Mouse (Mus musculus): ENCODE data around the gene Hfe2. TPM values are rescaled to one million over a fixed set of nuclear protein-coding genes. Genes with fewer than 3 reads are reported as not detected.
"Not testable (repeated sequence)": the region's sequence is repeated elsewhere in the genome, so short reads cannot be mapped to it uniquely, and the experiment has no call there.

Hfe2 gene
- total and polyA plus RNA-seq, 3 experiments: 199 to 295 (median 289) TPM

DNA sequence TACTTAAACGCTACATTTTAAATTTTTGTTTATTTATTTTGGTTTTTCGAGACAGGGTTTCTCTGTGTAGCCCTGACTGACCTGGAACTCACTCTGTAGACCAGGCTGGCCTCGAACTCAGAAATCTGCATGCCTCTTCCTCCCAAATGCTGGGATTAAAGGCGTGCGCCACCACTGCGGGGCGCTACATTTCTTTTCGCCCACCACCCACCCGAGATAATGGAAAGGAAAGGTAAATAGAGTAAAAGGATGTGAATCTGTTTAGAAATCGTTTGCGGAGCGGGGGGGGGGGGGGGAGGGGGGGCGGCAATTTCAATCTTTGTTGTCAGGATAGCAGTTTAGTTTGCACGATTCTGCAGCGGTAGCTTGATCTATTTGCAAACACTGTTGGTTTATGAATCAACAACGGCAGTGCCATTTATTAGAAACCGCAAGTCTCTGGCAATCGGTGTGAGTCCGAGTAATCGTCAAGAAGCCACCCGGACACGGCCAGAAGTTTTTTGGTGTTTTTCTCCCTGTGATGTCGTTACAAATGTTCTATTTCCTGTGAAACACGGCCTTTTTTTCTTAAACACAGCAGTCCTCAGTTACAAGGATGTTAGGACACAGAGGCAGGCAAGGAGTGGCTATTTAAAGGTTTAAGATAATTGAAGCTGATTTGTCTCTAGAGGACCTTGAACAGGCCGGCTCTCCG lies 37.2 kb upstream of the Hfe2 start:
- Histone ChIP-seq H3K9ac (ENCODE audit: low read depth, low read length) (peak overlapping the region; percentile 63), H3K27me3 (ENCODE audit: control insufficient read depth, insufficient read depth, low read length) (no peaks in the 10 kb centered on the region), H3K4me1 (ENCODE audit: control insufficient read depth, insufficient read depth, low read length) (no peaks in the 10 kb centered on the region), H3K4me3 (peak overlapping the region; percentile 66), H3K27ac (peak overlapping the region; percentile 91), H3K36me3 (ENCODE audit: control insufficient read depth, insufficient read depth, low read length) (peaks cover 3% of the 10 kb centered on the region), H3K79me2 (replicated peaks; ENCODE audit: control insufficient read depth, insufficient read depth, low read length) (no peaks in the 10 kb centered on the region)
- intact Hi-C loops (cut with DNase I): no loop called here
- WGBS: 3% methylated on average over 26 of the region's 26 CpGs
- DNase-seq: peak; percentile 45 to 51
- peak; percentile 51 for TF ChIP-seq CTCF (IDR thresholded peaks at IDR 0.05)
- no peak for TF ChIP-seq EP300 (IDR thresholded peaks at IDR 0.05; ENCODE audit: insufficient read depth, low read depth, low read length)
- TF ChIP-seq POLR2A (IDR thresholded peaks at IDR 0.05; ENCODE audit: insufficient read depth, low read depth, low read length): no peak; the same call in 1 of the 2 replicates

DNA sequence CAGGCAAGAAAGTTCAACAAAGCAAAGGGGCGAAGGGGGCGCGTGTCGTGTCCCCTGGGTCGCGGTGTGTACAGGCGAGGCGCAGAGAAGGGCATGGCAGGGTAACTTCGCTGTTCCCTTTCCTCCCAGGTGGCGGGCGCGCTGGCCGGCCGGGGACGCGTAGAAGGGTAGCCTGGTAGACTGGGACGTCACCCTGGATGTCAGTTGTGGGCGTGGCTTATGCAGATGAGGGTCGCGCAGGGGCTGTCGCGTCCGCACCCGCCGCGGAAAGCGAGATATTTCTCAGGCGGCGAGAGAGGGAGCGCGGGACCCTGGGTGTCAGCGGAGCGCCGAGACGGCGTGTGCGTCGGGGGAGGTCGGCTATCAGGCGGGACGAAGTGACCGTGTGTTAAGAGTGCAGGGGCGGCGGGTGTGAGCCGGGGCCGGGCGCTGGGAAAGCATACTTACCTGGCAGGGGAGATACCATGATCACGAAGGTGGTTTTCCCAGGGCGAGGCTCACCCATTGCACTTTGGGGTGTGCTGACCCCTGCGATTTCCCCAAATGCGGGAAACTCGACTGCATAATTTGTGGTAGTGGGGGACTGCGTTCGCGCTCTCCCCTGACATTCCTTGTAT lies 36.6 kb upstream of the Hfe2 start:
- Histone ChIP-seq H3K27ac (peak overlapping the region; percentile 91), H3K9ac (ENCODE audit: low read depth, low read length) (peak overlapping the region; percentile 63), H3K4me3 (peak overlapping the region; percentile 66)
- H3K4me1 ChIP-seq (ENCODE audit: control insufficient read depth, insufficient read depth, low read length); H3K36me3 ChIP-seq (ENCODE audit: control insufficient read depth, insufficient read depth, low read length); H3K27me3 ChIP-seq (ENCODE audit: control insufficient read depth, insufficient read depth, low read length); DNase-seq; H3K79me2 ChIP-seq (replicated peaks; ENCODE audit: control insufficient read depth, insufficient read depth, low read length); intact Hi-C loops (cut with DNase I): not testable (repeated sequence)
- WGBS: 0% methylated on average over 2 of the region's 55 CpGs

DNA sequence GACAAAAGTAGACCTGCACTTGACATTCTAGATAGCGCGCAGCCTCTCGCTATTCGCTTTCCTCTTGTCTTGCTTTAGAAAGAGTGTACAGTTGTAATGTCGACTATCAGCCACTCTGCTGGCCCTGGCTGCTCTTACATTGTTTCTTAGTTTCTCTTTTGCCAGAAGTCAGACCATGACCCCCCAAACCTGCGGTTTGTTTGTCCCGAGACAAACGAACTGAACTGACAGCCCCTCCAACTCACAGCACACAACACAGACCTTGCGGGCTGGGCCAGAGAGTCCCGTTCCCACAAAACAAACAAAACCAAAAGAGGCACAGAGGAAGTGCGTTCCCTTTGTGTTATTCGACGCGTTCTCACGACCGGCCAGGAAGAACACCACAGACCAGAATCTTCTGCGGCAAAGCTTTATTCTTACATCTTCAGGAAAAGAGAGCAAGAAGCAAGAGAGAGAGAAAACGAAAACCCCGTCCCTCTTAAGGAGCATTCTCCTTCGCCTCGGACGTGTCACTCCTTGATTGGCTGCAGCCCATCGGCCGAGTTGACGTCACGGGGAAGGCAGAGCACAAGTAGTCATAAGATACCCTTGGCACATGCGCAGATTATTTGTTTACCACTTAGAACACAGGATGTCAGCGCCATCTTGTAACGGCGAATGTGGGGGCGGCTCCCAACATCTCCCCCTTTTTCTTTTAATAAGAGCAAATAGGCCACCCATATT lies 35.9 kb upstream of the Hfe2 start:
- peak in 1 of 2 experiments; percentile 37 for DNase-seq
- H3K36me3 ChIP-seq (ENCODE audit: control insufficient read depth, insufficient read depth, low read length); H3K27me3 ChIP-seq (ENCODE audit: control insufficient read depth, insufficient read depth, low read length); H3K79me2 ChIP-seq (replicated peaks; ENCODE audit: control insufficient read depth, insufficient read depth, low read length); intact Hi-C loops (cut with DNase I); H3K4me1 ChIP-seq (ENCODE audit: control insufficient read depth, insufficient read depth, low read length); H3K4me3 ChIP-seq: not testable (repeated sequence)
- WGBS: under 1% methylated on average over 9 of the region's 31 CpGs
- Histone ChIP-seq H3K9ac (ENCODE audit: low read depth, low read length) (peak overlapping the region; percentile 67), H3K27ac (peak overlapping the region; percentile 81)
- TF ChIP-seq POLR2A (IDR thresholded peaks at IDR 0.05; ENCODE audit: insufficient read depth, low read depth, low read length): peak; percentile 42; the same call in 1 of the 2 replicates

DNA sequence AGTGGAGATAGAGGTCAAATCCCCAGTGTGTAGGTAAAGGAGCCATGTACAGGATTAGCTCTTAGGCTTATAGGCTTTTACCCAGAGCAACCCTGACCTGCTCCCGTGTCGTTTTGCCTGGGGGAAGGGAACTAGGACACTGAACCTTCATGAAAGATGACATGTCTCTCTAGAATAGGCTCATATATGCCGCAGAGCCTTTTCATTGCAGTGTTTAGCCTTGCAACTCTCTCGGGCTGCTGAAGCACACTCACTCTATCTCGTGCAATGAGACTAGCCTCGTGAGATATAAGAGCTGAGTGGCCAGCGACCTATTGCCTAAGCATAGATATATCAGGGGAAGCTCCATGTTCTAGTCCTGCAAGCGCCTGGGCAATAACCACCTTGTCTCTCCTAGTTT lies 35.3 kb upstream of the Hfe2 start:
- H3K9ac ChIP-seq (ENCODE audit: low read depth, low read length); intact Hi-C loops (cut with DNase I); H3K4me1 ChIP-seq (ENCODE audit: control insufficient read depth, insufficient read depth, low read length); H3K4me3 ChIP-seq; DNase-seq; H3K36me3 ChIP-seq (ENCODE audit: control insufficient read depth, insufficient read depth, low read length); H3K27me3 ChIP-seq (ENCODE audit: control insufficient read depth, insufficient read depth, low read length); H3K79me2 ChIP-seq (replicated peaks; ENCODE audit: control insufficient read depth, insufficient read depth, low read length): not testable (repeated sequence)
- 63% methylated on average over 7 of the region's 8 CpGs for whole genome bisulfite sequencing
- peak overlapping the region; percentile 81 for H3K27ac ChIP-seq

DNA sequence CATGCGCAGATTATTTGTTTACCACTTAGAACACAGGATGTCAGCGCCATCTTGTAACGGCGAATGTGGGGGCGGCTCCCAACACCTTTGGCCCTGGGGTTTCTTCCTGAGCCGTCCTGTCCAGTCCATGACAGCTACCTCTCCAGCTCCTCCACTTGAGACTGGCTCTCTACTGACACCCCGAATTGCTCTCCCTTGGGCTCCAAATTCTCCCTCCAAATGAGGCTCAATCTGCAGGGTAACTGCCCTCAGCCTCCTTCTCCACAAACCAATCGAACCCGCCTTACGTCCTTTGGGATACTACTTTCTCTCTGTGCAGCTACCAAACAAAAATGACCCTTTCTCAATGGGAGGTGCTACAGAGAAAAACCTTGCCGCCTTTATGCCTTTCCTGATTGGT lies 30.5 kb upstream of the Hfe2 start:
- H3K79me2 ChIP-seq (replicated peaks; ENCODE audit: control insufficient read depth, insufficient read depth, low read length); H3K27ac ChIP-seq; DNase-seq; intact Hi-C loops (cut with DNase I); H3K4me1 ChIP-seq (ENCODE audit: control insufficient read depth, insufficient read depth, low read length); H3K9ac ChIP-seq (ENCODE audit: low read depth, low read length); H3K36me3 ChIP-seq (ENCODE audit: control insufficient read depth, insufficient read depth, low read length); H3K4me3 ChIP-seq; H3K27me3 ChIP-seq (ENCODE audit: control insufficient read depth, insufficient read depth, low read length): not testable (repeated sequence)
- WGBS: 92% methylated on average over 6 of the region's 11 CpGs

DNA sequence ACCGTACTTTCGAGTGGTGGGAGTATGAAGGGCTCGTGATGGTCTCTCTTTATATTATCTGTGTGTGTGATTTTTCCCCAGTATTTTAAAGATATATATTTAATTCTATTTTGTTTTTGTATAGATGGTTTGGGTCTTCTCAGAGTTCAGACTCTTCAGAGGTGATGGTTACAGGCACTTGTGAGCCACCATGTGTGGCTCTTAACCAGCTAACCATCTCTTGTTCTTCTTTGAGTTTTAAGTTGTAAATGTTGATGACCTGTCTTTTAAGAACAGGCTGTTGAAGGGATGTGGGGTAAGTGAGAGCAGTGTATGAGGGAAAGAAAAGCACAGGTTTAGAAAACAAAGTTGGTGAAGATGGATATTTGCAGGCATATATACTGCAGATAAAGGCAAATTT lies 30.1 kb upstream of the Hfe2 start:
- Histone ChIP-seq H3K27me3 (ENCODE audit: control insufficient read depth, insufficient read depth, low read length) (no peaks in the 10 kb centered on the region), H3K79me2 (replicated peaks; ENCODE audit: control insufficient read depth, insufficient read depth, low read length) (no peaks in the 10 kb centered on the region), H3K9ac (ENCODE audit: low read depth, low read length) (no peak overlapping the region), H3K4me1 (ENCODE audit: control insufficient read depth, insufficient read depth, low read length) (no peaks in the 10 kb centered on the region), H3K4me3 (no peak overlapping the region), H3K27ac (no peak overlapping the region), H3K36me3 (ENCODE audit: control insufficient read depth, insufficient read depth, low read length) (no peaks in the 10 kb centered on the region)
- TF ChIP-seq CTCF (IDR thresholded peaks at IDR 0.05) (no peak), EP300 (IDR thresholded peaks at IDR 0.05; ENCODE audit: insufficient read depth, low read depth, low read length) (no peak), POLR2A (IDR thresholded peaks at IDR 0.05; ENCODE audit: insufficient read depth, low read depth, low read length) (no peak)
- DNase-seq: no peak
- intact Hi-C loops (cut with DNase I): no loop called here
- 94% methylated on average over 3 of the region's 3 CpGs for WGBS
